Mouse (Mus musculus): ENCODE measurements around the gene Cabp1.
"Not testable (repeated sequence)": the region's sequence is repeated elsewhere in the genome, so short reads cannot be mapped to it uniquely, and the experiment has no call there.

The Cabp1 gene

DNA sequence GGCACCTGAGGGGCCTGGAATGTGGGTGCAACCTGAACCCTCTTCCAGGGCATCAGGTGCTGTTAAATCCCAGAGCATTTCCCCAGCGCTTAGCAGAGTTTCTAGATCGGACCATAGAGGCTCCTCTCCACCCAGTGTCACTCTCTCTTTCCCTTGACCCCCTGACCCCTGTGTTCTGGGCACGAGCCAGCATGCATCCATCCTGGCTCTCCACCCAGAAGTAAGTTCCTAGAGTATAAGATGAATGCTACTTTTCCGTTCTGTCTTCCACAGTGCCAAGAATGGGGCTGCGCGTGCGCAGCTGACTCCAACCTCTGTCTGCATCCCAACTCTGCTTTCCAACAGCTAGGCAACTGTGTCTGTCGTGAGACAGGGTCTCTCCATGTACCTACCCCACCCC is 24.0 kb downstream of the Cabp1 start:
- in situ Hi-C loops (cut with MboI) = no loop called here

DNA sequence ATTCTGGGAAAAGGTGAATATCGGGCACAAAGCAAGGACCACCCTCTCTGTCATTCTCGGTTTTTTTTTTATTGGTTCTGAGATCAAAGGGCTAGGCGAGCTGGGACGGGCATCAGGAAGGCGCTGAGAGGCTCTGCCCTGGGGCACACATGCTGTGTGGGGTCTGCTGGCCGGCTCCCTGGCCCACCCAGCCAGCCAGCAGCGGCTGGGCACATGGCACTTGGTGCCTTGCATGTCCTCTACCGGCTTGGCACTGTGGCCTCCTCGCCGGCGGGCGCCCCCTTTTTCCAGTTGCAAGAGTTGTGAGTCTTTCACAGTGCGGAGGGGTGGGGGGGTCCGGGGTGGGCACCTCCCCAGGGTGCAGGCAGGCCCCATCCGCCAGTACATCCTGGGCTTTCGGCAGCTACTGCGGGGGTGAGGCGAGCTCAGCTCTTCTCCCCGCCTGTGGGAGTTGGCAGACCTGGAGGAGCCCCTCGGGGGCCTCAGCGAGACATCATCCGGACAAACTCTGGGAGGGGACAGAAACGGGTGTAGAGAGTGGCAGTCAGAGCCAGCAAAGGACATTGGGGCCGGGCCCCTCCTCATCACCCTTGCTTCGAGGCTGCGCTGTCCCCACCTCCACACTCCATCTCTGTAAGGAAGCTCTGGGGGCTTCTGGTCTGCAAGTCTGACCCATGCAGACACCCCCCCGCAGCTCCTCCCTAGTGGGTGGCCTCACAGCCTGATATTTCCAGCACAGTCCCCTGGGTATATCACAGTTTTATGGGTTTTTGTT is 25.4 kb downstream of the Cabp1 start:
- in situ Hi-C loops (cut with MboI) = no loop called here

DNA sequence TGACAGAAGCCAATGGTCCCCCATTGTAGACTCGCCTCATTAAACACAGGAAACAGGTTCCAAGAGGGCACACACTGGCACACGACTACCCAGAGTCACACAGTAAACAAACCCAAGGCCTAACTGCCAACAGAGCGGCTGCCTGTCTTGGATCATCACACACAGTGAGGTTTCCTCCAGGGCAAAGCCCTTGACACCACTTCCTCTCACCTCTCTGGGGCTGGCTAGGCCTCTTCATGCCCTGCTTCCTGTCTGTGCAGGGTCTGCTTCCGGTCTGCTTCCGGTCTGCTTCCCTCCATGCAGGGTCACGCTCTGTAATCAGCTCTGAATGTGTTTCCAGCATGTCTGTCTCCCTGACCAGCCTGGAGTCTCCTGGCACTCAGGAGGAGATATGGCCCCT is 26.8 kb downstream of the Cabp1 start:
- in situ Hi-C loops (cut with MboI) = no loop called here

DNA sequence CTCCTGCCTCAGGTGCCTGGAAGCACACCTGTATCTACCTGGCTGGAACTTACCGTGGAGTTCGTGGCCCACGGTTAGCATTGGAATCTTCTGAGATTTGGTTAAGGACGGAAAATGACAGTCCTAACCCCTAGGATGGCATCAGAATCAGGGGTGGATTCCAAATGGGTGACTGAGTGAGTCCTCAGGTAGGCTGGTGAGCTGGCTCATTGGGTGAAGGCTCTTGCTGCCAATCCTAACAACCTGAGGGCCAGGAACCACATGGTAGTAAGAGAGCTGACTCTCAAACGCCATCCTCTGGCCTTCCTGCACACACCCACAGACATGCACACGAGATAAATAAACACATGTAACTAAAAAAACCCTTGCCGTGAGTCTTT is 27.4 kb downstream of the Cabp1 start:
- in situ Hi-C loops (cut with MboI) = no loop called here

DNA sequence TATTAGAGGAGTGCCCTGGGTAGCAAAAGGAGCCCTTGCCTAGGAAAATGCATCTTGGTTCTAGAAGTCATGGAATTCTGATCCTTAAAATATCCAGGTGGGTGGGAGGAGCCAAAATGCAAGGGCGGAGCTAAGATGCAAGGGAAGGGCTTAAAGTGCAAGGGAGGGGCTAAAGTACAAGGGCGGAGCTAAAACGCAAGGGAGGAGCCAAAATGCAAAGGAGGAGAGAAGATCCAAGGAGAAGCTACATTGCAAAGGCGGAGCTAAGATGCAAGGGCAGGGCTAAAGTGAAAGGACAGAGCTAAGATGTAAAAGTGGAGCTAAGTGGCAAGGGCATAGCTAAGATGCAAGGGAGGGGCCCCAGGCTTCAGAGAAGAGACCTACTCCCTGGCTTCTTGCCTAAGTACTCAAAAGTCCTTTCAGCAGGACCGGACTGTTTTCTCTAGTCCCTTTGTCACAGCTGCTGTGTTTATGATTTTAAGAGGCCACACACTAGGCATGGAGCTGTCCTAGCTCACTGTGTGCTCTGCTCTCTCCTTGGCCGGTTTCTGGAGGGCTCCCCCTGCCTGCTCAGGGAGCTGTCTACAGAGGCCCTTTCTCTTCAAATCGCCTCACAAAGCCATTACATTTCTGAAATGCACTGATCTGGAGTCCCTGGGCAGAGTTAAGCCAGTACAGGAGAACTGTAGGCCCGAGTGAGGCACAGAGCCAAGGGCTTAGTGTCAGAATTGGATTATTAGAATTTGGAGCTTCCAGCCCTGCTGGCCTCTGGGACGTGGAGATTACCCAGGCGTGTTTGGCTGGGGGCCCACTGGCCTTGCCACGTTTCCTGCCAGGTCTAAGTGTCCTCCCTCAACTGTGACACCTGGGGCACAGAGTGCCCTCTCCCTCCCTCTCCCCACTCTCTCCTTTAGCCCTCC is 28.0 kb downstream of the Cabp1 start:
- in situ Hi-C loops (cut with MboI) = no loop called here

DNA sequence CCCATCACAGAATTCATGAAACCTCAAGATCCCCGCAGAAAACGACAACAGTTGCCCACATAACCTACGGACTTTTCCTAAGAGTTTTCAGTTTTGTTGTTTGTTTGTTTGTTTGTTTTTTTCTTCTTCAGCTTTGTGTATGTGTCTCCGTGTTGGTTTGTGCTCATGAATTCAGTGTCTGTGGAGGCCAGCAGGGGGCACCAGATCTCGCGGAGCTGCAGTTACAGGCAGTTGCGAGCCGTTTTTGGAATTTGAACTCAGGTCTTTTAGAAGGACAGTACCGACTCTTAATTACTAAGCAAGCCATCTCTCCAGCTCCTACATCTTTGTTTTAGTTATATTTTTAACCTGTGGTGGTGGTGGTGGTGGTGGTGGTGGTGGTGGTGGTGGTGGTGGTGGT is 28.8 kb downstream of the Cabp1 start:
- in situ Hi-C loops (cut with MboI) = no loop called here

DNA sequence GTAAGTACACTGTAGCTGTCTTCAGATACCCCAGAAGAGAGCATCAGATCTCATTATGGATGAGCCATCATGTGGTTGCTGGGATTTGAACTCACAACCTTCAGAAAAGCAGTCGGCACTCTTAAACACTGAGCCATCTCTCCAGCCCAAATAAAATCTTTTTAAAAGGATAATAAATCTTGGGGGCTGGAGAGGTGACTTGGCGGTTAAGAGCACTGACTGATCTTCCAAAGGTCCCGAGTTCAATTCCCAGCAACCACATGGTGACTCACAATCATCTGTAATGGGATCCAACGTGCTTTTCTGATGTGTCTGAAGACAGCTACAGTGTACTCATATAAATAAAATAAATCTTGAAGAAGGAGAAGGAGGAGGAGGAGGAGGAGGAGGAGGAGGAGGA is 29.7 kb downstream of the Cabp1 start:
- in situ Hi-C loops (cut with MboI) = not testable (repeated sequence)

DNA sequence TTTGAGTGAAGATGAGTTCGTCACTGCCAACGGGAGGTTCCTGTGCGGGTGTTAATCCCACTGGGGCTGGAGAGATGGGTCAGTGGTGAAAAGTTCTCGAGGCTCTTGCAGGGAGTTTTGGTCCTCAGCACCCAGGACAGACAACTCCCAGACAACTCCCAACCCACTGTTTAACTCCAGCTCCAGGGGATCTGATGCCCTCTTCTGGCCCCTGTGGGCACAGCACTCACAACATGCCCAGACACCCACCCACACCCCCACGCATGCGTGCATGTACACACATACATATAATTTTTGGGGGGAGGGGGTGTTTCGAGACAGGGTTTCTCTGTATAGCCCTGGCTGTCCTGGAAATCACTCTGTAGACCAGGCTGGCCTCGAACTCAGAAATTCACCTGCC is 30.6 kb downstream of the Cabp1 start:
- in situ Hi-C loops (cut with MboI) = no loop called here

DNA sequence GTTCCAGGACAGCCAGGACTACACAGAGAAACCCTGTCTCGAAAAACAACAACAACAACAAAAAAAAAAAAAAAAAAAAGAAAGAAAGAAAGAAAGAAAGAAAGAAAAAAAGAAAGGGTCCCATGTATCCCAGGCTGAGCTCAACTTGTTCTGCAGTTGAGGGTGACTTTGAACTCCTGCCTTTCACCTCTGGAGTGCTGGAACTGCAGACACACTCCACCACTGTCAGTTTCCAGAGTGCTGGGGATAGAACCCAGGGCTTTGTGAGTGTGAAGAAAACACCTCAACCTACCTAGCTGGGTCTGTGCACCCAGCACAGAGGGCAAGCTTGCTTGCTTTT is 32.3 kb downstream of the Cabp1 start:
- in situ Hi-C loops (cut with MboI) = not testable (repeated sequence)

DNA sequence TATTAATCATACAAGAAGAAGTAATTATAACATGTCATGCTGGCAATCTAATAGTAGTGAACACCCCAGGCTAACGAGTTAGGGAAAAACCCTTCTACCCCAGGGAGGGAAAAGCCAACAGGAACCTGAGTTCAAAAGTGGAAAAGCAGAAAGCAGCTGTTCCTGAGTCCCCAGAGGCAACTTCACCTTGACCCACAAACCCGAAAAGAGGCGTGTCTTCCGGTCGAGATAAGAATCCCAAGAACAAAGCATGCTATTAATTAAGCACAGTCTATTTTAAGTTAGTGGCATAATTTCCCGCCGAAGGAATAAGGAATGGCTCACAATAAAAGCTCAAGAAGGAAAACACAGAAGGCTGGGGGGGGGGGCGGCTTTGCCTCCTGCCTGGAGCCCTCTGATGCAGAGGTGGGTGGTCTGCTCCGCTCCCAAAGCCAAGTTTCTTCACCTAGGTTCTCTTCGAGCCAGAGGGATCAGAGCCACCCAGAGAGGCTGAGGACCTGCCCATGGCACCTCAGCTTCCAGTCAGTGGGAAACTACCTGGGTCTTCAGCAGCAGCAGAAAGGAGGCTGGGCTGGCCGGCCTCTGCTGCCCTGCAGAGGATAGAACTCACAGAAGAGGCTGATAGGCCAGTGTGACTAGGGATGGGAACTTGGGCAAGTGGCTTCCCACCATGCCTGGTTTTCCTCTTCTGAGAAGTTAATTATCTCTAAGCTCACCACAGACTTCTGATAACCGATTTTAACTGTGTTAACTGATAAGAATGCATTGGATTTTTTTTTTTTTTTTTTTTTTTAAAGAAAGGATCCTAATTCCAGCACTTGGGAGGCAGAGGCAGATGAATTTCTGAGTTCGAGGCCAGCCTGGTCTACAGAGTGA is 32.9 kb downstream of the Cabp1 start:
- in situ Hi-C loops (cut with MboI) = no loop called here

DNA sequence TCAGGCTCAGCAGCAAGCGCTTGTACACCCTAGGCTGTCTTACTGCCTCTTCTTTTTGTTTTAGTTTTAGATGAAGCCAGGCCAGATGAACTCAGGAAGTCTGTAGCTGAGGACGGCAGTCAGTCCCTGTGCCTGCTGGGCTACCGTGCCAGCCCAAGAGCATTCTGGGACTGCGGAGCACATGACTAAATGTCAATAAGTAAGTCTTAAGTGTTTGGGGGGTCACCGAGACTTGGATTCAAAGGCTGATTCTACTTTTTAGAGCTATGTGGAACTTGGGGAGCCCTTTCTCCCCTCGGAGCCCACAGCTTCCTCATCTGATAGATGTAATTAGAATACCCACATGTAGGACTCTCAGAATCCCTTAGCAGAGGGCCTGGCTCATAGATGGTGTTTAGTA is 33.5 kb downstream of the Cabp1 start:
- in situ Hi-C loops (cut with MboI) = no loop called here

DNA sequence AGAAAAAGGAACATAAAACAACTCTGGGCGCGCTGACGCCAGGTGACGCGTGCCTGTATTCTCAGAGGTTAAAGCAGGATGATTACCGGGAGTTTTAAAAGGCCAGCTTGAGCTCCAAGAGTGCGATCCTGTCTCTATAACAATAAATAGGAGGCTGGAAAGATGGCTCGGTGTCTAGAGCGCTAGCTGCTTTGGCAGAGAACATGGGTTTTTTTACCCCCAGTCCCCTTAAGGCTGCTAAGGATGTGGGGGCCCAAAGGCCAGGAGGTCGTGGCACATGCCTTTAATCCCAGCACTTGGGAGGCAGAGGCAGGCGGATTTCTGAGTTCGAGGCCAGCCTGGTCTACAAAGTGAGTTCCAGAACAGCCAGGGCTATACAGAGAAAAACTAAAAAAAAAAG is 35.0 kb downstream of the Cabp1 start:
- in situ Hi-C loops (cut with MboI) = no loop called here

DNA sequence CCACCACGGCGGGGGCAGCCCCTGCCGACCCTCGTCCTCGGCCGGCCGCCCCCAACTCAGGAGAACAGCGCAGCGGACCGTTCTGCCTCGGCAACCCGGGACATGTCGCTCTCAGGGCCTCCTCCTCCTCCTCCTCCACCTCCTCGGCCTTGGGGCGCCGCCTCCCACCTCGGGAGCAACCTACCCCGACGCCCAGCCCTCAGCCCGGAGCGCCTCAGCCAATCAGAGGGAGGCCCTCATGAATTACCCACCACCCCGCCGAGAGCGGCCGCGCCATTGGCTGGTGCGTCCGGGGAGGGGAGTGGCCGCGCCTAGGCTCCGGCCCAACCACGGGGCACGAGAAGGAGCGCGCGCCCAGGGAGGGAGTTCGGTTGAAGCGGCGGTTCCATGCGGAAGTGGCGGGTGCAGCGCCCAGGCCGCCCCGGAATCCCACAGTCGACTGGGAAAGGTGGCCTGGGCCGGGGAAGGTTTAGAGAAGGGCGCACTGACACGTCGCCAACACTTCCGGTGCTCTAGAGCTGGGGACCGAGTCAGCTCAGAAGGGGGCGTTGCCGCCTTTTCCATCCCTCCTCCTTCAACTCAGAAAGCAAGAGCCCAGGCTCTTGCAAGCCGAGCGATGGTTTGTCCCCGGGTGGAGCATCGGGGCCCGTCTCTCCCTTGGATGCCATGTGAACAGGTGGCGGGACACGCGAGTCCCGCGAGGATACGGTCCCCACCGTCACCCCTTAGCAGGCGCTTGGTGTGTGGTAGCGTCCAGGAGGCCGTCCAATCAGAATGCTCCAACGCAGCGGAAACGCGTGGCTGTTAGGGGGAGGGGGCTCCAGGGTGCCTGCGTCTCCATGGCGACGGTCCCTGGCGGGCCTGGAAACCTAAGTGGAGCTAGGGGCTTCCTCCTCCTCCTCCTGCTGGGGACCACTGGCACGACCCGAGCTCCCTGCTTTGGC is 35.9 kb downstream of the Cabp1 start, which contains the start of gene Mlec:
TSS of gene Mlec (minus strand) at position 140 of the 944 bp plus-strand sequence.
- in situ Hi-C loops (cut with MboI) = no loop called here

DNA sequence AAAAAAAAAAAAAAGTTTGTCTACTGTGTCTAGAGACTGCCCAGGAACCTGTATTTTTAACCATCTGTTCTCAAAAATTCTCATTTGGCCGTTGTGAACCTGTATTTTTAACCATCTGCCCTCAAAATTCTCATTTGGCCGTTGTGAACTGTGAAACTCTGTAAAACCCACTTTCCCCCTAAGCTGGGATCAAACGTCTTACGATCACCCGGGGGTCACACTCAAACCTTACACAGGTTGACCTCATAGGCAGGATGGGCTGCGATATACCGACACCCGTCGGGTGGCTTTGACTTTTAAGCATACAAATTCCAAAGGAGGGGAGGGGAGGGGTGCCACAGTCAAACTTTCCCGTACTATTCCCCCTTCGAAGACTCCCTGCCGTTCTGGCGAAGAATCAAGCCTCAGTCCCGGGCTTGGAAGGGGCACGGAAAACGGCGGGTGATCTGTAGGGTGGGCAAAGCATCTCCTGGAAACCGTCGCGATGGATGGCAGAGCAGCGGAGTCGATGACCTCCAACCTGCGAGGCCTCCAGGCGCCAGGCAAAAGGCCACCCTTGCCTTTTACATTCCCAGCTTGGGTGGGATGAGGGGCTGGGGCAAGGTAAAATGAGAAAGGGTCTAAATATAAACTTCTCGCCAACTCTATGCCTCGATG is 37.1 kb downstream of the Cabp1 start:
- in situ Hi-C loops (cut with MboI) = no loop called here

DNA sequence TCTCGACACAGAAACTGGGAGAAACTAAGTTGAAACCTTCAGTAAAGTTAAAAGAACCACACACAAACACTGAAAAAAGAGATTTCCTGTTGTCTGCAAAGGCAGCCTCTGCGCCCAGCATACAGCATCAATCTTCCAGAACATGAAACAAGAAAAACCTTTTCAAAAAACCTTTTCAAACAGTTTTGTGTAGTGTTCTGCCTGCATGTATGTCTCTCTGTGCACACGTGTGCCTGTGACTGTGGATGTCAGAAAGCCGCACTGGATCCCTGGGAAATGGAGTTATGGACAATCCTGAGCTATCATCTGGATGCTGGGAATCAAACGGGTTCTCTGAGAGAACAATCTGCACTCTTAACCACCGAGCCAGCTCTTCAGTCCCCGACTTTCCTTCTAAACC is 37.8 kb downstream of the Cabp1 start:
- in situ Hi-C loops (cut with MboI) = no loop called here

DNA sequence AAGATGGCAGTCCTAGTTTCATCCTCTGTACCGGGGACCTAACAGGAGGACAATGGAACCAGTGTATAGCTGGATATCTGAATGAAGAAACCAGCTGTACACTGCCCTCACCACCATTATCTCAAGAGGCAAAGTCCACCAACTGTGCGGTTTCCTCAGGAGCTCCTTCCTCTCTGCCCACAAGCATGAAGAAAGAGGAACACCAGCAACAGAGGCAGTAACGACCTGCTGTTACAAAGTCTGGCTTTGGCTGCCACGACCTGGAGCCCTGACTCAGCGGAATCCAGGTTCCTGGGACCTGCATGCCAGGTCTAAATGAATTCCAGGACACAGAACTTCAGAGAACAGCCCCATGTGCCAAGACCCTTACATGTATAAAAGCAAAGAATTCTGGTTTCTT is 38.4 kb downstream of the Cabp1 start:
- in situ Hi-C loops (cut with MboI) = no loop called here

DNA sequence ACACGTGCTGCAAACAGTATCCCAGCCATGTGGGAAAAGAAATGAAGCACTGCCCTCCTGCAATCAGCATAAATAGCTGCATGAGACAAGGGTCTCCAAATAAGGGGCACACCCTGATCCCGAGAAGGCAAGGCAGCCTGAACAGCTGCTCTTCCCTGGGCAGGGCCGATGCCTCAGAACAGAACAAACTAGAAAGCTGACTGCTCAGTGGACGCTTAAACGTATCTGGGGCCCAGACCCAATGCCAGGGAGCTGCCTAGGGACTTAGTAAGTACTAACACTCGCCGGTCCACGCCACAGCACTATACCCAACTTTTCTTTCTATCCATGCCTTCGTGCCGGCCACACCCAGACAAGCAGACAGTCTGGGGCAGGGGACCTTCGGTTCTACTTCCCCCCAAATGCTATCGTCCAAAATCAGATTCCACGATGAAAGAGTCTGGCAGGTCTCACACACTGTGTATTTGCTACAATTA is 39.0 kb downstream of the Cabp1 start:
- in situ Hi-C loops (cut with MboI) = no loop called here

DNA sequence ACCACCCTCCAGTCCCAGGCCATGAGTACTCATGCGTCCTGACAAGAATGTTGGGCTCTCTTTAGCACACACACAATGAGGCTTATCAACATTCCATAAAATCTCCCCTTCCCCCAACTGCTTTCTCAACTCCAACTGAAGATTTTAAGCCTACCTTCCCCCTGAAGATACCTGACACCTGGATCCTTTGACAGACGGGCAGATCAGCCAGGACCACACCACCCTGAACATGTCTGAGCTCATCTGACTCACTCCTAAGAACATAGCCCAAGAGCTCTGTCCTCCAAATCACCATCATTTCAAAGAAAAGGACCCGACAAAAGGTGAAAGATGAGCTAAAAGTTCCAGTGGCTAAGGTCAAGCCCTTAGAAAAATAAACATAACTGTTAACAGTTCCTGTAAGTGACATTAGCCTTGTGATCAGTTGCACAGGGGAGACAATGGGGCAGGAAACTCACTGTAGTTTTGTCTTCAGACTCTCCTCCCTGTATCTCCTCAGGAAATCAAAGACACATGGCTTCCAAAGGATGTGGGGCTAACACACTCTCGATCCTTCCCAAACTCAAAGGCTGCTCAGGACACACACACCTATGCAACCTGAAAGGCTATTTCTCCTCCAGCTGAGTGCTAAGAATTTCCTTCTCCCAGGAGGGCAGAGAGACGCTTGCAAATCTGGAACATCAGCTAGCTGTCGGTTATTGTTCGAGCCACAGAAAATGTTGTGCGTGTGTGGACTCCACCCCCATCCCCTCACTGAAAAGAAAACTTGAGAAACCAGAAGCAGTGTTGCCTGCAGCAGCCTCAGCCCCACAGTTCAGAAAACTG is 41.8 kb downstream of the Cabp1 start:
- in situ Hi-C loops (cut with MboI) = no loop called here

DNA sequence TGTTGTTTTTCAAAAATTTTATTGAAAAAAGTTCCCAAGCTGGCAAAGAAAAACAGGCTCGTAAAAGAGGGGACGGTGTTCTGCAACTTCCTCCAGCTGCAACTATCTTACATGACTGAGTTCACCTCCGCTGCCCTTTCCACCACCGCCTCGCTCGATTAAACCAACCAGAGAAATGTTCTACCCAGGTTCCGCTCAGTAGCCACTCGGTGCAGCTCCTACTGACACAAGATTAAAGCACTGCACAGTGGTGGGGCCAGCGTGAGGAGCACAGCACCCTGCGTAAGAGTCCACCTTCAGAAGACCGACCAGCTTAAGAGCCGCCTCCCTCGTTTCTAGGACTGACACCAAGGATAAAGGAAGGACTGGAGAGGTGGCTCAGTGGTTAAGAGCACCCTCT is 42.7 kb downstream of the Cabp1 start:
- in situ Hi-C loops (cut with MboI) = no loop called here

DNA sequence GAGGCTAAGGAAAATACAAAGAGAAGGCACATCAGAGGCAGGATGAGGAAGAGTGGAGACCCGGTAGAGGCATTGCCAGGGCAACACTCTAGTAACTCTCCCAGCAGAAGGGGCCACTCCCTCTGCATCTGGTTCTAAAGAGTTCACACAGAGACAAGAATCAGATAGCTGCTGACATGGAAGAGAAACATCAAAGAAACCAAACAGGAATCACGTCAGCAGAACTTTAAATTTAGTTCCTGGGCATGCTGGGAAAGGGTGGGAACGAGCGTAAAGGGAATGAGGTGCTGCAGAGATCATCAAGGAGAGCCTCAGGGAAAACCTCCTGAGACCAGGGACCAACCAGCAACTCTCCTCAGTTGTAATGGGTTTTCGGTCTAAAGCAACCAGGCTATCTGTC is 43.2 kb downstream of the Cabp1 start:
- in situ Hi-C loops (cut with MboI) = no loop called here
